25 mouse cellular contexts compared by ENCODE assay signal in genomic region chr1:92646111-92646510, GRCm38 (mm10). TPM values are rescaled to one million over a fixed set of nuclear protein-coding genes. Genes with fewer than 3 reads are reported as not detected.
"Had no signal": no experiment of that assay in that cellular context is flagged by ENCODE, and none has a peak within 500 bp of the region (broad histone marks: within the 10 kb centered on the region; RNA-seq: fewer than 3 reads in every experiment).

No protein-coding gene starts in this region.

- H3K27me3 ChIP-seq: lung, embryonic 15.5 days; neural tube, embryonic 12.5 days; stomach, embryonic 15.5 days had no signal

- H3K4me3 ChIP-seq: lung, embryonic 15.5 days; megakaryocyte, embryonic 14.5 days; midbrain, embryonic 15.5 days; neural tube, embryonic 12.5 days; stomach, embryonic 15.5 days had no signal

- H3K9me3 ChIP-seq: lung, embryonic 15.5 days; megakaryocyte, embryonic 14.5 days; midbrain, embryonic 15.5 days; neural tube, embryonic 12.5 days; stomach, embryonic 15.5 days had no signal

- H3K4me2 ChIP-seq: liver, embryonic 11.5 days; lung, embryonic 15.5 days; midbrain, embryonic 15.5 days; neural tube, embryonic 12.5 days; stomach, embryonic 15.5 days had no signal

- H3K27ac ChIP-seq: liver, embryonic 14.5 days; lung, embryonic 15.5 days; macrophage; midbrain, embryonic 15.5 days; neural tube, embryonic 12.5 days; stomach, embryonic 15.5 days; stomach, postnatal 0 days had no signal

- ATAC-seq: lung, postnatal 0 days; midbrain, embryonic 15.5 days had no signal

- H3K36me3 ChIP-seq: lung, embryonic 15.5 days; midbrain, embryonic 15.5 days; neural tube, embryonic 12.5 days; stomach, embryonic 15.5 days had no signal

- DNase-seq: lung, adult 2 months; lung, postnatal 14 days; lung, postnatal 36 days; right cerebral cortex, postnatal 14 days; thymus, adult 2 months; thymus, postnatal 14 days; thymus, postnatal 36 days had no signal

- H3K9ac ChIP-seq: liver, embryonic 14.5 days; lung, embryonic 15.5 days; midbrain, embryonic 15.5 days; neural tube, embryonic 12.5 days; stomach, embryonic 15.5 days had no signal

RNA-seq across cellular contexts. Expression of gene Otos, which starts 2.5 kb away (rescaled TPM):
- total RNA-seq: monocyte, adult 5-6 weeks; neutrophil, adult 5-6 weeks had no signal
- polyA plus RNA-seq: liver, embryonic 11.5 days; lung, adult 2 months; macrophage; neural tube, embryonic 12.5 days; testis, adult 2 months had no signal

RNA-seq across cellular contexts. Expression of gene Olfr12, which starts 28.5 kb away (rescaled TPM):
- total RNA-seq: megakaryocyte progenitor cell, adult 5-6 weeks; monocyte, adult 5-6 weeks had no signal
- polyA plus RNA-seq: liver, embryonic 11.5 days; liver, embryonic 14.5 days; liver, embryonic 16.5 days; lung, adult 2 months; lung, embryonic 15.5 days; lung, postnatal 0 days; macrophage; midbrain, embryonic 15.5 days; neural tube, embryonic 12.5 days; neural tube, embryonic 14.5 days; spleen, adult 2 months; stomach, embryonic 15.5 days; stomach, postnatal 0 days; urinary bladder, adult 2 months had no signal

RNA-seq across cellular contexts. Expression of gene Olfr1410, which starts 40.5 kb away (rescaled TPM):
- total RNA-seq: megakaryocyte progenitor cell, adult 5-6 weeks; monocyte, adult 5-6 weeks; neutrophil, adult 5-6 weeks had no signal
- polyA plus RNA-seq: liver, embryonic 11.5 days; liver, embryonic 14.5 days; liver, embryonic 16.5 days; lung, adult 2 months; lung, embryonic 15.5 days; lung, postnatal 0 days; macrophage; midbrain, embryonic 15.5 days; neural tube, embryonic 12.5 days; neural tube, embryonic 14.5 days; spleen, adult 2 months; stomach, embryonic 15.5 days; stomach, postnatal 0 days; urinary bladder, adult 2 months had no signal

RNA-seq across cellular contexts. Expression of gene Olfr1411, which starts 51.9 kb away (rescaled TPM):
- total RNA-seq: megakaryocyte progenitor cell, adult 5-6 weeks; monocyte, adult 5-6 weeks; neutrophil, adult 5-6 weeks had no signal
- polyA plus RNA-seq: liver, embryonic 11.5 days; liver, embryonic 14.5 days; liver, embryonic 16.5 days; lung, adult 2 months; lung, embryonic 15.5 days; lung, postnatal 0 days; macrophage; midbrain, embryonic 15.5 days; neural tube, embryonic 12.5 days; neural tube, embryonic 14.5 days; spleen, adult 2 months; stomach, embryonic 15.5 days; stomach, postnatal 0 days; testis, adult 2 months; urinary bladder, adult 2 months had no signal
